Mouse (Mus musculus): ENCODE measurements at regions not wholly inside any gene's neighbourhood (a gene's known extent, or its start where the extent isn't known, plus 50 kb on each side); places are given as distances from the start of the nearest gene placed in this dataset.

- in situ Hi-C loops (cut with MboI), result no loop called here
Observed at GRCm38 (mm10) chr6:103312149-103312548, 198.2 kb upstream of the Chl1 start.

- in situ Hi-C loops (cut with MboI), result no loop called here
Observed at GRCm38 (mm10) chr6:103312935-103313334, 197.5 kb upstream of the Chl1 start.

- in situ Hi-C loops (cut with MboI), result no loop called here
Observed at GRCm38 (mm10) chr6:103318081-103318480, 192.3 kb upstream of the Chl1 start.

- in situ Hi-C loops (cut with MboI), result no loop called here
Observed at GRCm38 (mm10) chr6:103318677-103319359, 191.6 kb upstream of the Chl1 start.

GRCm38 (mm10) chr6:103319964-103320363 is 190.4 kb upstream of the Chl1 start:
- in situ Hi-C loops (cut with MboI), result no loop called here

- in situ Hi-C loops (cut with MboI), result no loop called here
Observed at GRCm38 (mm10) chr6:103320550-103320949, 189.8 kb upstream of the Chl1 start.

GRCm38 (mm10) chr6:103321058-103321457 is 189.3 kb upstream of the Chl1 start:
- in situ Hi-C loops (cut with MboI), result no loop called here

GRCm38 (mm10) chr6:103322442-103322841 is 187.9 kb upstream of the Chl1 start:
- in situ Hi-C loops (cut with MboI), result no loop called here

GRCm38 (mm10) chr6:103335683-103336082 is 174.7 kb upstream of the Chl1 start:
- in situ Hi-C loops (cut with MboI), result no loop called here

- in situ Hi-C loops (cut with MboI), result no loop called here
Observed at GRCm38 (mm10) chr6:103339961-103340732, 170.2 kb upstream of the Chl1 start.

- in situ Hi-C loops (cut with MboI), result no loop called here
Observed at GRCm38 (mm10) chr6:103343515-103343914, 166.9 kb upstream of the Chl1 start.

GRCm38 (mm10) chr6:103344413-103344812 is 166.0 kb upstream of the Chl1 start:
- in situ Hi-C loops (cut with MboI), result no loop called here

- in situ Hi-C loops (cut with MboI), result no loop called here
Observed at GRCm38 (mm10) chr6:103345195-103345594, 165.2 kb upstream of the Chl1 start.

GRCm38 (mm10) chr6:103352405-103353124 is 157.8 kb upstream of the Chl1 start:
- in situ Hi-C loops (cut with MboI), result no loop called here

- in situ Hi-C loops (cut with MboI), result no loop called here
Observed at GRCm38 (mm10) chr6:103353346-103353745, 157.0 kb upstream of the Chl1 start.

GRCm38 (mm10) chr6:103366782-103367491 is 143.4 kb upstream of the Chl1 start:
- in situ Hi-C loops (cut with MboI), result no loop called here

- in situ Hi-C loops (cut with MboI), result no loop called here
Observed at GRCm38 (mm10) chr6:103374956-103375355, 135.4 kb upstream of the Chl1 start.

- in situ Hi-C loops (cut with MboI), result no loop called here
Observed at GRCm38 (mm10) chr6:103377277-103377676, 133.1 kb upstream of the Chl1 start.

- in situ Hi-C loops (cut with MboI), result no loop called here
Observed at GRCm38 (mm10) chr6:103378047-103378446, 132.3 kb upstream of the Chl1 start.

- in situ Hi-C loops (cut with MboI), result no loop called here
Observed at GRCm38 (mm10) chr6:103381030-103381429, 129.4 kb upstream of the Chl1 start.

- in situ Hi-C loops (cut with MboI), result no loop called here
Observed at GRCm38 (mm10) chr6:103381930-103382329, 128.5 kb upstream of the Chl1 start.

GRCm38 (mm10) chr6:103386591-103386990 is 123.8 kb upstream of the Chl1 start:
- in situ Hi-C loops (cut with MboI), result no loop called here

Measured in mature B cell (primary cell).